Mouse (Mus musculus): ENCODE data around the gene Ccdc152.

DNA sequence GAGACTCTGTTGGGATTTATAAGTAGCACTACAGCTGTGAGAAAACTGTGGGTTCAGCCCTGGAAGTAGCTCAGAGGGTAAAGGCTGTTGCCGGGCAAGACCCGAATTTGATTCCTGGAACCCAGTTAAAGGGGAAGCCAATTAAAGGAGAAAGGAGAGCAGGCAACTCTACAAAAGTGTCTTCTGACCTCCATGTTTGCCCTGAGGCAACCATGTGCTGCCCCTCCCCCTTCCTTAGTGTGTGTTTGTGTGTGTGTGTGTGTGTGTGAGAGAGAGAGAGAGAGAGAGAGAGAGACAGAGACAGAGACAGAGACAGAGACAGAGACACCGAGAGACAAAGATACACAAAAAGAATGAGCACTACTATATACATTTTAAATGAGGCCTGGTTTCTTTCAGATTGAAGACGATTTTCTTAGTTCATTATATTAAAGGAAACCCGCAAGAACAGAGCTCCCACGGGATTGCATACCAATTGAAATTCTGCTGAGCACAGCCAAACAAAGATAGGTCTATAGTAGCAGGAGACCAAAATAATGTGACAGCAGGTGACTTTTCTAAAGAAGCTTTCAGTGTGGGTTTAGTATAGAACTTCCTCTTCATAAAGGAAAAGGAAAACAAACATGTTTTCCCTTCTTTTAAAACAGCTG is 33.2 kb downstream of the Ccdc152 start:
- TF ChIP-seq GATA1 (IDR thresholded peaks at IDR 0.05; ENCODE audit: borderline replicate concordance, low read length) (no peak), FLI1 (IDR thresholded peaks at IDR 0.05; ENCODE audit: low read length) (no peak)
